In the genomic region with DNA sequence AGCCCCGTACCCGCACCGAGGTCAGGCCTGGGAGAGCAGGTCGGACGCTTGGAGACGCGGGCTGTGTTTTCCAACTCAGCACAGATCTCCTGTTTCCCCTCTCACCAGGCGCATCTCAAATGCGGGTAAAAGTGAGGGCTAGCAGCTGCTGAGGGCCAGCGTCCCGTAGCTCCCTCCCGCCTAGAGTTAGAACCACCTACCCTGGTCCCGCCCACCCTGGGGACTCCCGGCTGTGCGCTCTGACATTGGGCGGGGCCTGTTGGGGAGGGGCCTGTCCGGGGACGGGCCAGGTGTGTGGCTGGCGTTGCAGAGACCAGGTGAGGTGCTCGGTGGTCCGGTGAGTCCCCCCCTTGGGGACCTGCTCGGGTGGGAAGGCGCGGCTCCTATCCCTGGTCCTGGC, we compare ENCODE assay signal across 8 mouse cellular contexts. TPM values are rescaled to one million over a fixed set of nuclear protein-coding genes. Genes with fewer than 3 reads are reported as not detected.
DNase-seq lines count a peak whose midpoint lies in the region; ATAC-seq lines count a peak whose summit lies in the region.

A gene (plus strand): TSS at position 262 of the 400 bp plus-strand sequence.

- peaks cover 23% of the 10 kb centered on the region for H3K4me1 ChIP-seq in embryonic facial prominence, embryonic 13.5 days
- peaks cover 21% of the 10 kb centered on the region for H3K4me1 ChIP-seq in hindbrain, embryonic 12.5 days
- peaks cover 21% of the 10 kb centered on the region for H3K4me1 ChIP-seq in limb, embryonic 15.5 days
- peaks cover 19% of the 10 kb centered on the region for H3K4me1 ChIP-seq in neural tube, embryonic 13.5 days (replicated peaks)

- H3K27ac ChIP-seq in embryonic facial prominence, embryonic 13.5 days, result peak within 1 kb of the TSS; percentile 44; the same call in 1 of the 2 replicates
- no peak within 1 kb of the TSS for H3K27ac ChIP-seq in hindbrain, embryonic 12.5 days
- peak within 1 kb of the TSS; percentile 54 for H3K27ac ChIP-seq in limb, embryonic 15.5 days
- no peak within 1 kb of the TSS for H3K27ac ChIP-seq in neural tube, embryonic 13.5 days (replicated peaks)

- 1% methylated on average over 24 of the region's 24 CpGs for WGBS in embryonic facial prominence, embryonic 13.5 days
- WGBS in hindbrain, embryonic 12.5 days, result 4% methylated on average over 21 of the region's 24 CpGs
- 4% methylated on average over 23 of the region's 24 CpGs for WGBS in limb, embryonic 15.5 days
- 3% methylated on average over 22 of the region's 24 CpGs for WGBS in neural tube, embryonic 13.5 days

- H3K9me3 ChIP-seq in embryonic facial prominence, embryonic 13.5 days, result no peaks in the 10 kb centered on the region
- H3K9me3 ChIP-seq in hindbrain, embryonic 12.5 days (replicated peaks), result no peaks in the 10 kb centered on the region
- no peaks in the 10 kb centered on the region for H3K9me3 ChIP-seq in limb, embryonic 15.5 days
- no peaks in the 10 kb centered on the region for H3K9me3 ChIP-seq in neural tube, embryonic 13.5 days

- H3K36me3 ChIP-seq in embryonic facial prominence, embryonic 13.5 days, result no peaks in the 10 kb centered on the region
- no peaks in the 10 kb centered on the region for H3K36me3 ChIP-seq in hindbrain, embryonic 12.5 days
- H3K36me3 ChIP-seq in limb, embryonic 15.5 days, result no peaks in the 10 kb centered on the region
- no peaks in the 10 kb centered on the region for H3K36me3 ChIP-seq in neural tube, embryonic 13.5 days

- DNase-seq in adrenal gland, adult (ENCODE audit: inconsistent age in 2 of 2, low spot score in 1 of 2), result peak; percentile 21 to 45
- no peak for DNase-seq in adrenal gland, postnatal 4 days (ENCODE audit: low spot score in 2 of 2)
- DNase-seq in right cerebral cortex, adult 2 months (ENCODE audit: low spot score in 2 of 2), result no peak

- H3K4me3 ChIP-seq in embryonic facial prominence, embryonic 13.5 days, result peak within 1 kb of the TSS; percentile 43
- H3K4me3 ChIP-seq in hindbrain, embryonic 12.5 days, result peak within 1 kb of the TSS; percentile 25
- peak within 1 kb of the TSS; percentile 43 for H3K4me3 ChIP-seq in limb, embryonic 15.5 days
- H3K4me3 ChIP-seq in neural tube, embryonic 13.5 days, result peak within 1 kb of the TSS; percentile 10

- peak within 1 kb of the TSS; percentile 83 for H3K4me2 ChIP-seq in embryonic facial prominence, embryonic 13.5 days
- H3K4me2 ChIP-seq in hindbrain, embryonic 12.5 days (replicated peaks), result peak within 1 kb of the TSS; percentile 50
- H3K4me2 ChIP-seq in limb, embryonic 15.5 days, result peak within 1 kb of the TSS; percentile 86
- H3K4me2 ChIP-seq in neural tube, embryonic 13.5 days, result peak within 1 kb of the TSS; percentile 46

- ATAC-seq in embryonic facial prominence, embryonic 13.5 days (ENCODE audit: insufficient number of reproducible peaks, insufficient read depth, low FRiP score, low TSS enrichment, low read depth), result peak; percentile 73
- no peak for ATAC-seq in hindbrain, embryonic 12.5 days (ENCODE audit: low FRiP score)
- 0 out of 2 replicates have a peak, but pooled peaks have one; percentile 65 for ATAC-seq in limb, embryonic 15.5 days (ENCODE audit: insufficient number of reproducible peaks, low FRiP score, low TSS enrichment, low read depth)
- ATAC-seq in neural tube, embryonic 13.5 days (ENCODE audit: low read depth), result no peak
- ATAC-seq in megakaryocyte-erythroid progenitor cell, adult 5-6 weeks (replicated peaks; ENCODE audit: low FRiP score, low TSS enrichment, poor library complexity, severe bottlenecking), result no peak

- peaks cover 20% of the 10 kb centered on the region for H3K27me3 ChIP-seq in embryonic facial prominence, embryonic 13.5 days
- H3K27me3 ChIP-seq in hindbrain, embryonic 12.5 days, result peaks cover 35% of the 10 kb centered on the region
- H3K27me3 ChIP-seq in limb, embryonic 15.5 days, result no peaks in the 10 kb centered on the region
- peaks cover 38% of the 10 kb centered on the region for H3K27me3 ChIP-seq in neural tube, embryonic 13.5 days

- H3K9ac ChIP-seq in embryonic facial prominence, embryonic 13.5 days, result peak within 1 kb of the TSS; percentile 64
- 0 out of 2 replicates have a peak within 1 kb of the TSS, but pooled peaks have one; percentile 18 for H3K9ac ChIP-seq in hindbrain, embryonic 12.5 days
- peak within 1 kb of the TSS; percentile 33 for H3K9ac ChIP-seq in limb, embryonic 15.5 days
- peak within 1 kb of the TSS; percentile 43; the same call in 1 of the 2 replicates for H3K9ac ChIP-seq in neural tube, embryonic 13.5 days

RNA-seq across cellular contexts. Expression of the gene that starts here (rescaled TPM):
- total RNA-seq in adrenal gland, postnatal 4 days (2021), result 1 to 10 TPM; 2.1 to 2.3 TPM
- 3.9 and 6.0 TPM in 2 replicates for polyA plus RNA-seq in embryonic facial prominence, embryonic 13.5 days (2015; fragmentation: Nextera tagmentation; extraction: Ambion mirVana)
- polyA plus RNA-seq in hindbrain, embryonic 12.5 days (2016; fragmentation: Nextera tagmentation; extraction: Ambion mirVana), result 2.5 and 2.9 TPM in 2 replicates
- 6.1 and 6.6 TPM in 2 replicates for polyA plus RNA-seq in limb, embryonic 15.5 days (2015; fragmentation: Nextera tagmentation; extraction: Ambion mirVana)
- polyA plus RNA-seq in neural tube, embryonic 13.5 days (2015; fragmentation: Nextera tagmentation; extraction: Ambion mirVana), result 1.7 and 2.2 TPM in 2 replicates
- total RNA-seq in megakaryocyte-erythroid progenitor cell, adult 5-6 weeks (2014; fragmentation: Nextera tagmentation), result not detected in 2 replicates
- not detected in 2 replicates for total RNA-seq in megakaryocyte-erythroid progenitor cell, adult 5-6 weeks (2017)

Comparison
In these comparisons a context has a peak if more than half of its experiments do, and no peak if none do; other contexts are left out.
1. DNase-seq: peak in adrenal gland, adult (2 of 2); none in adrenal gland, postnatal 4 days (0 of 2) and right cerebral cortex, adult 2 months (0 of 2).
2. ATAC-seq: peak in embryonic facial prominence, embryonic 13.5 days (single experiment) and limb, embryonic 15.5 days (single experiment); none in hindbrain, embryonic 12.5 days (single experiment), neural tube, embryonic 13.5 days (single experiment) and megakaryocyte-erythroid progenitor cell, adult 5-6 weeks (single experiment).
3. H3K27ac ChIP-seq: peak in embryonic facial prominence, embryonic 13.5 days (single experiment) and limb, embryonic 15.5 days (single experiment); none in hindbrain, embryonic 12.5 days (single experiment) and neural tube, embryonic 13.5 days (single experiment).
4. Peak in every context shown above with its lines, with median percentiles within 50 percentile points of each other: H3K4me2 ChIP-seq, H3K4me3 ChIP-seq and H3K9ac ChIP-seq.